Mouse (Mus musculus) lung, embryonic 16.5 days (tissue): ENCODE data around the gene Oaz1. TPM values are rescaled to one million over a fixed set of nuclear protein-coding genes. Genes with fewer than 3 reads are reported as not detected.
A peak's percentile ranks its signal among the peaks of the same experiment; 100 is the strongest.

Experiments used
- ATAC-seq: fragments of 200-750 bp; cut with Nextera tagmentation; 2 replicates; pipeline ENCODE4 v1.8.0; 2017; ENCODE audit warnings: low read depth, mild to moderate bottlenecking, moderate library complexity
- H3K27ac ChIP-seq: fragments of 300-500 bp; sonication (generic); 2 replicates; pipeline ENCODE4 v1.5.1; 2014; ENCODE audit warnings: mild to moderate bottlenecking, control low read depth, low read length
- H3K27me3 ChIP-seq: fragments of 300-500 bp; sonication (generic); 2 replicates; pipeline ENCODE4 v1.6.1; 2014; ENCODE audit warnings: low read depth, low read length, mixed read lengths; ENCODE audit not compliant: control insufficient read depth, insufficient read depth
- H3K36me3 ChIP-seq: fragments of 300-500 bp; sonication (generic); 2 replicates; pipeline ENCODE4 v1.6.1; 2014; ENCODE audit warnings: low read length; ENCODE audit not compliant: control insufficient read depth, insufficient read depth
- H3K4me1 ChIP-seq: fragments of 300-500 bp; sonication (generic); replicated peaks from 2 replicates; pipeline ENCODE4 v1.6.1; 2014; ENCODE audit warnings: low read length, mixed read lengths; ENCODE audit not compliant: control insufficient read depth, insufficient read depth
- H3K4me2 ChIP-seq: fragments of 300-500 bp; sonication (generic); 2 replicates; pipeline ENCODE4 v1.6.1; 2014; ENCODE audit warnings: low read depth, low read length, control low read depth
- H3K4me3 ChIP-seq: fragments of 300-500 bp; sonication (generic); 2 replicates; pipeline ENCODE4 v1.5.1; 2014; ENCODE audit warnings: mild to moderate bottlenecking, low read length, control low read depth
- H3K9ac ChIP-seq: fragments of 300-500 bp; sonication (generic); 2 replicates; pipeline ENCODE4 v1.6.1; 2014; ENCODE audit warnings: low read length, control low read depth
- H3K9me3 ChIP-seq: fragments of 300-500 bp; sonication (generic); 2 replicates; pipeline ENCODE4 v1.6.1; 2016; ENCODE audit warnings: low read length; ENCODE audit not compliant: control insufficient read depth
- WGBS: fragments of 180-500 bp; shearing (Covaris S2); extraction: QIAGEN DNeasy Blood & Tissue Kit; methylation state at CpG from one replicate; pipeline ENCODE4 v1.1.7; 2014; 5-methylcytosine and 5-hydroxymethylcytosine counted together
- polyA plus RNA-seq: library from polyadenylated mRNA; unstranded; fragments of >200 nt; fragmentation: Nextera tagmentation; extraction: Ambion mirVana; gene quantifications from 2 replicates; pipeline ENCODE4 v1.2.1, GENCODE M21; 2015

Gene Oaz1
- 1,799 and 1,972 TPM in 2 replicates for polyA plus RNA-seq

DNA sequence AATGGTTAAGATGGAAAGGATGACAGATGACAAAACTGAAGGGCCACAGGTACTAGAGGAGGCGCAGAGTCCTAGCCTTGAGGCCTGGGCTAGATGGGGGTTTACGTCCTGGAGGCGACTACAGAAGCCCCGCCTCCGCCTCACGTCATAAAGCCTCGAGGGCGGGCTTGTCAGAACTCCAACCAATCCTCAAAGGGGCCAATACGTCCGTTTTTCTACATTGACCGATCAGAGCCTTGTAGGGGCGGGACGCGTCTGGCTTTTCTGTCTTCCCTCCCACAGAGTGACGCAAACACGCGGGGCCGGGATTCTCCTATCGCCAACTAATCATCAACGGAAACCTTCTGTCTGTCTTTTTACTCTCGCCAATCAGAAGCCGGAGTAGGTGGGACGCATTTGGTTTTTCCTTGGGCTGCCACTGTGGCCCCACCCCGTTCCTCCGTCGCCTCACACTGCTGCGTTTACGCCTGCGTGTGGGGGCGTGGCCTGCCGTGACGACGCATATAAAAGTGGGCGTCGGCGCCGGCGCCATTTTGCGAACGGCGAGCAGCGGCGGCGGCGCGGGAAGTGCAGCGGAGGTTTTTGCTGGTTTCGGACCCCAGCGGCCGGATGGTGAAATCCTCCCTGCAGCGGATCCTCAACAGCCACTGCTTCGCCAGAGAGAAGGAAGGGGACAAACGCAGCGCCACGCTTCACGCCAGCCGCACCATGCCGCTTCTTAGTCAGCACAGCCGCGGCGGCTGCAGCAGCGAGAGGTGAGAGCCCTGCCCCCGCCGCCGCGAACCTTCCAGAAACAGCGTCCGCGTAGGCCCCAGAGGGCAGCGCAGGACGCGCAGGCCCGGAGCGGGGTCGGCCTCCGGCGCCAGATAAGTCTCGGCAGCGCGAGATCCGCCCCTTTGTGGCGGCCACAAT, at the start of gene Oaz1:
Gene Oaz1, plus strand, starts transcription at position 506 of the 912 bp plus-strand sequence.
- peak; percentile 98 for ATAC-seq
- peaks cover 17% of the 10 kb centered on the region for H3K4me1 ChIP-seq
- no peaks in the 10 kb centered on the region for H3K9me3 ChIP-seq
- no peaks in the 10 kb centered on the region for H3K27me3 ChIP-seq
- WGBS: under 1% methylated on average over 71 of the region's 82 CpGs
- H3K27ac ChIP-seq: peak within 1 kb of the TSS; percentile 89
- peak within 1 kb of the TSS; percentile 96 for H3K4me2 ChIP-seq
- H3K36me3 ChIP-seq: peaks cover 7% of the 10 kb centered on the region
- H3K9ac ChIP-seq: peak within 1 kb of the TSS; percentile 91
- H3K4me3 ChIP-seq: peak within 1 kb of the TSS; percentile 73

DNA sequence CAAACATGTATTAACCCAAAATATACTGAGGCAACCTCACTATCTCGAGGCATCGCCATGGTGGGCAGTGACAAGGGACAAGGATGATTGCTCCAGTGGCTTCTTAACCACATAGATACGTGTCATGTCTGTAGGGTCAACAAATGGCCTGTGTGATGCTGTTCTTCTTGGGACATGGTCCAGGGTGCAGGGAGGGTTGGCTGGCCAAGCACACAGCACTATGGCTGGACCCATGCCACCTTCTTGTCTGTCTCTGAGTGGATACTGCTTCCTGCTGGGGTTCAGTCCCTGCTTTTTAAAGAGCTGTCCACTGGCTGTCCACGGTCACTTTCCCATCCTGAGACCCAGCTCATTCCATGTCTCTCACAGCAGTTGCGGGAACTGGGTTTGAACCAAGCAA, 49.3 kb upstream of the Oaz1 start:
- Histone ChIP-seq H3K4me2 (no peak overlapping the region), H3K9me3 (no peaks in the 10 kb centered on the region), H3K4me3 (no peak overlapping the region), H3K27me3 (no peaks in the 10 kb centered on the region), H3K27ac (no peak overlapping the region), H3K4me1 (no peaks in the 10 kb centered on the region), H3K9ac (no peak overlapping the region), H3K36me3 (peaks cover 52% of the 10 kb centered on the region)
- no peak for ATAC-seq
- 90% methylated on average over 5 of the region's 5 CpGs for WGBS

DNA sequence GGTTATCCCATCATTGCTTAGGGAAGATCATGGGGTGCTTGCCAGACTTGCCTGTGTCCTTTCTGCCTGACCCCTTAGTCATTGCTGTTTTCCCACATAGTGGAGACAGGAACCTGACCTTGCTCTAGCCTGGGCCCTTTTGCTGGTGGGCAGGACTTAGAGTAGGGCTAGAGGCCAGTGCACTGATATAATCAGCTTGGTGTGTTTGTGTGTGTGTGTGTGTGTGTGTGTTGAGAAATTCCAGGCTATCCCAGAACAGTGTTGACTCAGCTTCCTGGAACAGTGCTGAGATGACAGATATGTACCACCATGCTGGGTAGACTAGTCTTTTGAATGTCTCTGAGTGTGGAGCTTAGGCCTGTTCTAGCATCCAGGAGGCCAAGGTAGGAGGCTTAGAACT, 46.9 kb upstream of the Oaz1 start:
- Histone ChIP-seq H3K4me2 (no peak overlapping the region), H3K36me3 (peaks cover 63% of the 10 kb centered on the region), H3K9me3 (no peaks in the 10 kb centered on the region), H3K4me3 (no peak overlapping the region), H3K27ac (no peak overlapping the region), H3K4me1 (no peaks in the 10 kb centered on the region), H3K27me3 (no peaks in the 10 kb centered on the region), H3K9ac (no peak overlapping the region)
- ATAC-seq: no peak

DNA sequence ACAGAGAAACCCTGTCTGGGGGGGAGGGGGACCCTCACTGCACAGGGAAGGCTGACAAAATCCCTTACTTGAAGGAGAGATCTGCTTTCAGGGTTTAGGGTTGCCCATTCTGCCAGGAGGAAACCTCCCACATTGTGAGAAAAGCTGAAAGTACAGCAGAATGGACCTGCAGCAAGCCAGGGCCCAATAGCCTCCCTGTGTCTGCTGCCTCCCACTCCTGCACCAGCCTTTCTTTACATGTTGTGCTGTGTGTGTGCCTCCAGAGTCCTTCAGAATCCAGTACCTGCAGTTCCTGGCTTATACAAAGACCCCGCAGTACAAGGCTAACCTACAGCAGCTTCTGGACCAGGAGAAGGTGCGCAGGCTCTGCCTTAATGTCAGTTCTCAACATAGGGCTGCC, 42.2 kb upstream of the Oaz1 start:
- Histone ChIP-seq H3K9ac (no peak overlapping the region), H3K4me2 (no peak overlapping the region), H3K27me3 (no peaks in the 10 kb centered on the region), H3K4me3 (no peak overlapping the region), H3K36me3 (peaks cover 78% of the 10 kb centered on the region), H3K27ac (no peak overlapping the region), H3K9me3 (no peaks in the 10 kb centered on the region), H3K4me1 (no peaks in the 10 kb centered on the region)
- ATAC-seq: no peak
- 100% methylated on average over 2 of the region's 2 CpGs for WGBS

DNA sequence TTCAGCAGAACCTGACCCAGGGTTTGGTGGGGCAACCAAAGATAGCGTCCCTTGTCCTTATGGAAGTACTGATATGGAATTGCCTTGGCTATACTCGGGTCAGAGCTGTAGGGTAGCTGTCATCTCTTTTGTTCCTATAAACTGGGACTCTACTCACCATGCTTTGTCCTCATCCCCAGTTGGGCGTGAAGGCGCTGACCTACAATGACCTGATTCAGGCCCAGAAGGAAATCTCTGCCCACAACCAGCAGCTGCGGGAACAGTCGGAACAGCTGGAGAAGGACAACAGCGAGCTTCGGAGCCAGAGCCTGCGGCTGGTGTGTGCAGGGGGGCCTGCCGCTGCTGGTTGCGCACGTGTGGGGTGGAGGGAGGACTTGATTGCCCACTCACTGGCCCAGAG, 41.6 kb upstream of the Oaz1 start:
- Histone ChIP-seq H3K4me1 (no peaks in the 10 kb centered on the region), H3K9ac (no peak overlapping the region), H3K27me3 (no peaks in the 10 kb centered on the region), H3K27ac (no peak overlapping the region), H3K9me3 (no peaks in the 10 kb centered on the region), H3K4me3 (no peak overlapping the region), H3K36me3 (peaks cover 79% of the 10 kb centered on the region), H3K4me2 (no peak overlapping the region)
- 83% methylated on average over 12 of the region's 12 CpGs for WGBS
- no peak for ATAC-seq

DNA sequence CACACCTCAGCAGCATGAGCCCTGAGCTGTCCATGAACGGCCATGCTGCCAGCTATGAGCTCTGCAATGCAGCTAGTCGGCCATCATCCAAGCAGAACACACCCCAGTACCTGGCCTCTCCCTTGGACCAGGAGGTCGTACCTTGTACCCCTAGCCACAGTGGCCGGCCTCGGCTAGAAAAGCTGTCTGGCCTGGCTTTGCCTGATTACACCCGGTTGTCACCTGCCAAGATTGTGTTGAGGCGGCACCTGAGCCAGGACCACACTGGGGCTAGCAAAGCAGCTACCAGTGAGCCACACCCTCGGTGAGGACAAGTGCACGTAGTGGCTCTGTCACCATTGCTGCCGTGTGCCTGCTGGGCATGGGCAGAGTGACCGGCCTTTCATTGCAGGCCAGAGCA, 40.5 kb upstream of the Oaz1 start:
- H3K9ac ChIP-seq: no peak overlapping the region
- 93% methylated on average over 11 of the region's 11 CpGs for WGBS
- H3K9me3 ChIP-seq: no peaks in the 10 kb centered on the region
- no peaks in the 10 kb centered on the region for H3K4me1 ChIP-seq
- no peak overlapping the region for H3K4me2 ChIP-seq
- H3K36me3 ChIP-seq: peaks cover 80% of the 10 kb centered on the region
- no peaks in the 10 kb centered on the region for H3K27me3 ChIP-seq
- no peak overlapping the region for H3K27ac ChIP-seq
- no peak overlapping the region for H3K4me3 ChIP-seq
- no peak for ATAC-seq

DNA sequence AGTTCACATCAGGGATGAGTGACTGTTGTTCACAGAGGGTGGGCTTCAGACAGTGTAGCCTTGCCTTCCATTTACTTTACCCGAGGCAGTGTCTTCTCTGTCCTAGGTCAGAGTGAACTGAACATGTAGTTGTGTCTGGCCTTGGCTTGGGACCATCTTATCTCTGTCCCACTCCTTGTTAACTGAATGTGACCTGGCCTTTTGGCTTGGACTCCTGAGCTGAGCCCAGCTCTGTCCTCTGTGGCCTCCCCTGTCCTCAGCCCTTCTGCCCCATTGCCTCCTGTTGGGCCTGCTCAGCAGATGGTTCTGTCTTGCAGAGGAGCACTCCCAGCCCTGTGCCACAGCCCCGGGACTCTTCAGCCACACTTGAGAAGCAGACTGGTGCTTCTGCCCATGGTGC, 38.9 kb upstream of the Oaz1 start:
- Histone ChIP-seq H3K4me2 (no peak overlapping the region), H3K27ac (no peak overlapping the region), H3K9ac (no peak overlapping the region), H3K27me3 (no peaks in the 10 kb centered on the region), H3K4me3 (no peak overlapping the region), H3K9me3 (no peaks in the 10 kb centered on the region), H3K36me3 (peaks cover 81% of the 10 kb centered on the region), H3K4me1 (no peaks in the 10 kb centered on the region)
- no peak for ATAC-seq
- WGBS: 70% methylated on average over 2 of the region's 2 CpGs

DNA sequence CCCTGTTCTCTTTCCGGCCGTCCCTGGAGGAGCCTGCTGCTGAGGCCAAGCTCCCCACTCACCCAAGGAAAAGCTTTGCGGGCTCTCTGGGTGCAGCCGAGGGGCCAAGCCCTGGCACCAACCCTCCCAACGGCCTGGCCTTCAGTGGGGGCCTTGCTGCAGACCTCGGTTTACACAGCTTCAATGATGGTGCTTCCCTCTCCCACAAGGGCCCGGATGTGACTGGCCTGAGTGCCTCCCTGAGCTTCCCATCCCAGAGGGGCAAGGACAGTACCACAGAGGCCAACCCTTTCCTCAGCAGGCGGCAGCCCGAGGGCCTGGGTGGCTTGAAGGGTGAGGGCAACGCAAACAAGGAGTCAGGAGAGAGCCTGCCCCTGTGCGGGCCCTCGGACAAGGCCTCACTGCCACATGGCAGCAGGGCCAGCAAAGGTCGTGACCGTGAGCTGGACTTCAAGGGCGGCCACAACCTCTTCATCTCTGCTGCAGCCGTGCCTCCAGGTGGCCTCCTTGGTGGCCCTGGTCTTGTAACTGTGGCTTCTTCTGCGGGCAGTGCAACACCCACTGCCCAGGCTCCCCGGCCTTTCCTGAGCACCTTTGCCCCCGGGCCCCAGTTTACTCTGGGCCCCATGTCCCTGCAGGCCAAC, 35.6 kb upstream of the Oaz1 start:
- peaks cover 71% of the 10 kb centered on the region for H3K36me3 ChIP-seq
- WGBS: 80% methylated on average over 19 of the region's 19 CpGs
- H3K4me2 ChIP-seq: no peak overlapping the region
- no peaks in the 10 kb centered on the region for H3K4me1 ChIP-seq
- no peak overlapping the region for H3K27ac ChIP-seq
- no peaks in the 10 kb centered on the region for H3K27me3 ChIP-seq
- H3K9me3 ChIP-seq: no peaks in the 10 kb centered on the region
- H3K4me3 ChIP-seq: no peak overlapping the region
- H3K9ac ChIP-seq: no peak overlapping the region
- no peak for ATAC-seq

DNA sequence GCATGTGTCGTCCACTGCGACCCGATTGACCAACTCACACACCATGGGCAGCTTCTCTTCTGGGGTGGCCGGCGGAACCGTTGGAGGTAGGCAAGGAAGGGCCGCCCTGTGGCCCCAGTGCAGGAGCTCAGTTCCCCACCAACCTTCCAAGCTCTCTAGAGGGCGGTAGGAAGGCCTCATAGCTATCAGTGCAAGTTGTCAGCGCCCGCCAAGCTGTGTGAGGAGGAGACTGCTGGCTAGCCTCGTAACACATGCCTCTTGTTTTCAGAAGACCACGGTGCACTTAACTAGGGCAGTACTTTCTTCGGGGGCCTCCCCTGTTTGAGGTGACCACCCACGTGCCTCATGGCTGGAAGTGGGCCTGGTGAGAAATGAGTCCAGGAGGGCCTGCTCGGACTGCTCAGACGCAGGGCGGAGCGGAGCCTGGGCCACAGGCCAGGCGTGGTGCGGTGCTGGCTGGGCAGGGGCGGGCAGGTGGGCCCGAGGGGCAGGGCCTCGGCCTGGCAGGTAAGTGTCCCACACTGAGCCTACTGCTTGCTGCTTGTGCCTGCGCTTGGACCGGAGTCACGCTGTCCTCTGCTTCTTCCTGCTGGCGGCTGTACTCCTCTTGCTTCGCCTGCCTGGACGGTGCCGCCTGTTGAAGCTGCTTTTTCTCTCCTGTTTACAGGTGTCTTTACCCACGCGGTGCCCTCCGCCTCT, 34.8 kb upstream of the Oaz1 start:
- peaks cover 69% of the 10 kb centered on the region for H3K36me3 ChIP-seq
- no peak overlapping the region for H3K9ac ChIP-seq
- H3K9me3 ChIP-seq: no peaks in the 10 kb centered on the region
- H3K4me3 ChIP-seq: no peak overlapping the region
- ATAC-seq: no peak
- WGBS: 73% methylated on average over 33 of the region's 33 CpGs
- H3K4me2 ChIP-seq: no peak overlapping the region
- no peaks in the 10 kb centered on the region for H3K27me3 ChIP-seq
- H3K4me1 ChIP-seq: peaks cover 3% of the 10 kb centered on the region
- H3K27ac ChIP-seq: no peak overlapping the region
